Mouse (Mus musculus) embryonic facial prominence, embryonic 11.5 days (tissue): Measurements from ENCODE around the gene Them7. TPM values are rescaled to one million over a fixed set of nuclear protein-coding genes. Genes with fewer than 3 reads are reported as not detected.

ENCODE experiments used
- ATAC-seq: fragments of 200-750 bp; cut with Nextera tagmentation; replicated peaks from 2 replicates; pipeline ENCODE4 v1.8.0; 2017; ENCODE audit warnings: low read depth; ENCODE audit not compliant: insufficient number of reproducible peaks, low FRiP score, low TSS enrichment
- DNase-seq: peaks from one replicate; pipeline ENCODE4 v3.0.0-alpha.2; 2015; ENCODE audit warnings: low spot score
- H3K27ac ChIP-seq: fragments of 300-500 bp; sonication (generic); replicated peaks from 2 replicates; pipeline ENCODE4 v1.5.1; 2014; ENCODE audit warnings: mild to moderate bottlenecking, low read depth, low read length, control low read depth
- H3K27me3 ChIP-seq: fragments of 300-500 bp; sonication (generic); 2 replicates; pipeline ENCODE4 v1.6.1; 2014; ENCODE audit warnings: mild to moderate bottlenecking, low read length, moderate library complexity, mixed read lengths; ENCODE audit not compliant: control insufficient read depth, insufficient read depth
- H3K36me3 ChIP-seq: fragments of 300-500 bp; sonication (generic); replicated peaks from 2 replicates; pipeline ENCODE4 v1.6.1; 2014; ENCODE audit warnings: low read depth, mild to moderate bottlenecking, low read length, moderate library complexity, mixed read lengths; ENCODE audit not compliant: control insufficient read depth, insufficient read depth
- H3K4me1 ChIP-seq: fragments of 300-500 bp; sonication (generic); 2 replicates; pipeline ENCODE4 v1.6.1; 2014; ENCODE audit warnings: low read length, mixed read lengths; ENCODE audit not compliant: control insufficient read depth, insufficient read depth
- H3K4me2 ChIP-seq: fragments of 300-500 bp; sonication (generic); 2 replicates; pipeline ENCODE4 v1.6.1; 2014; ENCODE audit warnings: low read depth, mild to moderate bottlenecking, control low read depth, low read length, moderate library complexity
- H3K4me3 ChIP-seq: fragments of 300-500 bp; sonication (generic); 2 replicates; pipeline ENCODE4 v1.5.1; 2014; ENCODE audit warnings: low read depth, low read length, control low read depth
- H3K9ac ChIP-seq: fragments of 300-500 bp; sonication (generic); replicated peaks from 2 replicates; pipeline ENCODE4 v1.6.1; 2014; ENCODE audit warnings: mild to moderate bottlenecking, control low read depth, low read length
- H3K9me3 ChIP-seq: fragments of 300-500 bp; sonication (generic); replicated peaks from 2 replicates; pipeline ENCODE4 v1.6.1; 2016; ENCODE audit warnings: mild to moderate bottlenecking, low read length, inconsistent platforms, mixed read lengths; ENCODE audit not compliant: control insufficient read depth
- WGBS: fragments of 180-500 bp; shearing (Covaris S2); extraction: QIAGEN DNeasy Blood & Tissue Kit; methylation state at CpG from one replicate; pipeline ENCODE4 v1.1.7; 2014; 5-methylcytosine and 5-hydroxymethylcytosine counted together
- polyA plus RNA-seq: library from polyadenylated mRNA; unstranded; fragments of >200 nt; fragmentation: Nextera tagmentation; extraction: Ambion mirVana; gene quantifications from 2 replicates; pipeline ENCODE4 v1.2.1, GENCODE M21; 2014

The Them7 gene
- polyA plus RNA-seq, 1 experiment from 2014 or later: 0.49 TPM

GRCm38 (mm10) chr2:105237841-105238240 lies 13.7 kb downstream of the Them7 start:
- H3K9ac ChIP-seq: no peak overlapping the region
- WGBS: 82% methylated on average over 2 of the region's 2 CpGs
- H3K36me3 ChIP-seq: no peaks in the 10 kb centered on the region
- ATAC-seq (no peak), DNase-seq (no peak)
- H3K9me3 ChIP-seq: no peaks in the 10 kb centered on the region
- H3K4me1 ChIP-seq: no peaks in the 10 kb centered on the region; the same call in 1 of the 2 replicates
- H3K4me3 ChIP-seq: no peak overlapping the region
- no peak overlapping the region for H3K4me2 ChIP-seq
- H3K27me3 ChIP-seq: no peaks in the 10 kb centered on the region
- no peak overlapping the region for H3K27ac ChIP-seq

GRCm38 (mm10) chr2:105238775-105239174 lies 14.7 kb downstream of the Them7 start:
- 16% methylated on average over 3 of the region's 3 CpGs for WGBS
- ATAC-seq (no peak), DNase-seq (peak; percentile 76)
- Histone ChIP-seq H3K9ac (no peak overlapping the region), H3K9me3 (no peaks in the 10 kb centered on the region), H3K4me3 (no peak overlapping the region), H3K4me1 (no peaks in the 10 kb centered on the region; the same call in 1 of the 2 replicates), H3K27me3 (no peaks in the 10 kb centered on the region), H3K27ac (no peak overlapping the region), H3K4me2 (no peak overlapping the region), H3K36me3 (no peaks in the 10 kb centered on the region)

- no peak for ATAC-seq
- no peaks in the 10 kb centered on the region for H3K36me3 ChIP-seq
- H3K27me3 ChIP-seq: no peaks in the 10 kb centered on the region
- no peak overlapping the region for H3K9ac ChIP-seq
- no peaks in the 10 kb centered on the region; the same call in 1 of the 2 replicates for H3K4me1 ChIP-seq
- H3K27ac ChIP-seq: no peak overlapping the region
- DNase-seq: no peak
- 68% methylated on average over 1 of the region's 1 CpGs for WGBS
- no peaks in the 10 kb centered on the region for H3K9me3 ChIP-seq
- no peak overlapping the region for H3K4me2 ChIP-seq
- no peak overlapping the region for H3K4me3 ChIP-seq
Measured at GRCm38 (mm10) chr2:105240631-105241030, 16.5 kb downstream of the Them7 start.

- Histone ChIP-seq H3K4me1 (no peaks in the 10 kb centered on the region), H3K9me3 (no peaks in the 10 kb centered on the region), H3K36me3 (no peaks in the 10 kb centered on the region), H3K27me3 (no peaks in the 10 kb centered on the region), H3K27ac (no peak overlapping the region), H3K9ac (no peak overlapping the region), H3K4me3 (no peak overlapping the region), H3K4me2 (no peak overlapping the region)
- DNase-seq (peak; percentile 76), ATAC-seq (no peak)
- 34% methylated on average over 7 of the region's 7 CpGs for WGBS
Measured at GRCm38 (mm10) chr2:105242940-105243339, 18.8 kb downstream of the Them7 start.

- whole genome bisulfite sequencing: 61% methylated on average over 13 of the region's 13 CpGs
Measured at GRCm38 (mm10) chr2:105244733-105245132, 20.6 kb downstream of the Them7 start.

GRCm38 (mm10) chr2:105251978-105252377 lies 27.9 kb downstream of the Them7 start:
- H3K4me2 ChIP-seq: no peak overlapping the region
- ATAC-seq (no peak), DNase-seq (no peak)
- WGBS: 90% methylated on average over 3 of the region's 3 CpGs
- no peak overlapping the region for H3K9ac ChIP-seq
- no peak overlapping the region for H3K27ac ChIP-seq
- H3K36me3 ChIP-seq: no peaks in the 10 kb centered on the region
- no peaks in the 10 kb centered on the region for H3K27me3 ChIP-seq
- no peaks in the 10 kb centered on the region for H3K9me3 ChIP-seq
- no peaks in the 10 kb centered on the region for H3K4me1 ChIP-seq
- H3K4me3 ChIP-seq: no peak overlapping the region

More at GRCm38 (mm10) chr2:105244733-105245132, 20.6 kb downstream of the Them7 start:
- Histone ChIP-seq H3K4me2 (no peak overlapping the region), H3K4me3 (no peak overlapping the region), H3K9ac (no peak overlapping the region), H3K27me3 (no peaks in the 10 kb centered on the region), H3K27ac (no peak overlapping the region), H3K9me3 (no peaks in the 10 kb centered on the region), H3K36me3 (no peaks in the 10 kb centered on the region), H3K4me1 (no peaks in the 10 kb centered on the region)
- DNase-seq (no peak), ATAC-seq (no peak)

GRCm38 (mm10) chr2:105252824-105253223 lies 28.7 kb downstream of the Them7 start:
- Histone ChIP-seq H3K4me3 (no peak overlapping the region), H3K4me2 (no peak overlapping the region), H3K27me3 (no peaks in the 10 kb centered on the region), H3K9me3 (no peaks in the 10 kb centered on the region), H3K9ac (no peak overlapping the region), H3K27ac (no peak overlapping the region), H3K4me1 (no peaks in the 10 kb centered on the region), H3K36me3 (no peaks in the 10 kb centered on the region)
- DNase-seq (peak; percentile 39), ATAC-seq (peak; percentile 83; the same call in 1 of the 2 replicates)
- 65% methylated on average over 7 of the region's 7 CpGs for WGBS

GRCm38 (mm10) chr2:105255457-105255856 lies 31.3 kb downstream of the Them7 start:
- H3K27ac ChIP-seq: no peak overlapping the region
- no peaks in the 10 kb centered on the region for H3K27me3 ChIP-seq
- no peaks in the 10 kb centered on the region for H3K9me3 ChIP-seq
- 54% methylated on average over 4 of the region's 4 CpGs for WGBS
- no peaks in the 10 kb centered on the region for H3K36me3 ChIP-seq
- H3K4me1 ChIP-seq: no peaks in the 10 kb centered on the region
- no peak overlapping the region for H3K4me3 ChIP-seq
- H3K4me2 ChIP-seq: no peak overlapping the region
- no peak for ATAC-seq
- DNase-seq: no peak
- no peak overlapping the region for H3K9ac ChIP-seq
